Mouse (Mus musculus): ENCODE data around the gene Mapk8ip3. TPM values are rescaled to one million over a fixed set of nuclear protein-coding genes. Genes with fewer than 3 reads are reported as not detected.

The Mapk8ip3 gene
- polyA plus RNA-seq, 1 experiment, result 363 TPM

- WGBS, result 56% methylated on average over 4 of the region's 4 CpGs
- TF ChIP-seq CTCF (IDR thresholded peaks at IDR 0.05; ENCODE audit: borderline replicate concordance, insufficient read depth, low read depth, low read length) (no peak), POLR2A (IDR thresholded peaks at IDR 0.05; ENCODE audit: borderline replicate concordance, insufficient read depth, low read length) (no peak)
- Histone ChIP-seq H3K27me3 (ENCODE audit: control insufficient read depth, insufficient read depth, low read length) (no peaks in the 10 kb centered on the region), H3K4me3 (replicated peaks; ENCODE audit: insufficient read depth, low read depth, low read length) (peak overlapping the region; percentile 87), H3K27ac (ENCODE audit: insufficient read depth, low read length) (no peak overlapping the region), H3K4me1 (ENCODE audit: control insufficient read depth, insufficient read depth, low read length) (peaks cover 28% of the 10 kb centered on the region)
- peak in 1 of 2 experiments; percentile 31 for DNase-seq
These were observed 38.5 kb downstream of the Mapk8ip3 start for GRCm38 (mm10) chr17:24898041-24898854.

- no peak overlapping the region for H3K27ac ChIP-seq (ENCODE audit: insufficient read depth, low read length)
- no peaks in the 10 kb centered on the region for H3K27me3 ChIP-seq (ENCODE audit: control insufficient read depth, insufficient read depth, low read length)
- 25% methylated on average over 4 of the region's 4 CpGs for WGBS
- H3K4me1 ChIP-seq (ENCODE audit: control insufficient read depth, insufficient read depth, low read length), result peaks cover 35% of the 10 kb centered on the region
- TF ChIP-seq CTCF (IDR thresholded peaks at IDR 0.05; ENCODE audit: borderline replicate concordance, insufficient read depth, low read depth, low read length), result no peak
- no peak for TF ChIP-seq POLR2A (IDR thresholded peaks at IDR 0.05; ENCODE audit: borderline replicate concordance, insufficient read depth, low read length)
- peak in 1 of 2 experiments; percentile 27 for DNase-seq
- peak overlapping the region; percentile 87 for H3K4me3 ChIP-seq (replicated peaks; ENCODE audit: insufficient read depth, low read depth, low read length)
These were observed 39.2 kb downstream of the Mapk8ip3 start for GRCm38 (mm10) chr17:24897600-24897999.

GRCm38 (mm10) chr17:24896993-24897269 lies 39.8 kb downstream of the Mapk8ip3 start:
- Histone ChIP-seq H3K27ac (ENCODE audit: insufficient read depth, low read length) (peak overlapping the region; percentile 38; the same call in 1 of the 2 replicates), H3K4me1 (ENCODE audit: control insufficient read depth, insufficient read depth, low read length) (peaks cover 41% of the 10 kb centered on the region), H3K27me3 (ENCODE audit: control insufficient read depth, insufficient read depth, low read length) (no peaks in the 10 kb centered on the region), H3K4me3 (replicated peaks; ENCODE audit: insufficient read depth, low read depth, low read length) (peak overlapping the region; percentile 87)
- WGBS, result 8% methylated on average over 11 of the region's 11 CpGs
- peak in 1 of 2 experiments; percentile 32 for DNase-seq
- TF ChIP-seq POLR2A (IDR thresholded peaks at IDR 0.05; ENCODE audit: borderline replicate concordance, insufficient read depth, low read length), result no peak
- TF ChIP-seq CTCF (IDR thresholded peaks at IDR 0.05; ENCODE audit: borderline replicate concordance, insufficient read depth, low read depth, low read length), result no peak

- peak within 1 kb of the TSS; percentile 87 for H3K4me3 ChIP-seq (replicated peaks; ENCODE audit: insufficient read depth, low read depth, low read length)
- peak within 1 kb of the TSS; percentile 61 for H3K27ac ChIP-seq (ENCODE audit: insufficient read depth, low read length)
- peak; percentile 79 to 81 for DNase-seq
- whole genome bisulfite sequencing, result under 1% methylated on average over 50 of the region's 50 CpGs
- peaks cover 47% of the 10 kb centered on the region for H3K4me1 ChIP-seq (ENCODE audit: control insufficient read depth, insufficient read depth, low read length)
- H3K27me3 ChIP-seq (ENCODE audit: control insufficient read depth, insufficient read depth, low read length), result no peaks in the 10 kb centered on the region
- TF ChIP-seq CTCF (IDR thresholded peaks at IDR 0.05; ENCODE audit: borderline replicate concordance, insufficient read depth, low read depth, low read length) (peak; percentile 25; the same call in 1 of the 2 replicates), POLR2A (IDR thresholded peaks at IDR 0.05; ENCODE audit: borderline replicate concordance, insufficient read depth, low read length) (peak; percentile 42; the same call in 1 of the 2 replicates)
These were observed 40.4 kb downstream of the Mapk8ip3 start, which contains the start of gene Nme3 for GRCm38 (mm10) chr17:24896241-24896992. TSS of gene Nme3 (plus strand) at chr17:24896500.

- H3K4me1 ChIP-seq (ENCODE audit: control insufficient read depth, insufficient read depth, low read length), result peaks cover 54% of the 10 kb centered on the region
These were observed 41.1 kb downstream of the Mapk8ip3 start for GRCm38 (mm10) chr17:24895571-24896240.

GRCm38 (mm10) chr17:24894995-24895547 lies 41.7 kb downstream of the Mapk8ip3 start, which contains the start of the genes Eme2 and Mrps34:
TSS of gene Eme2 (minus strand) at chr17:24895087.
TSS of gene Mrps34 (plus strand) at chr17:24895116.
- no peaks in the 10 kb centered on the region for H3K27me3 ChIP-seq (ENCODE audit: control insufficient read depth, insufficient read depth, low read length)
- TF ChIP-seq CTCF (IDR thresholded peaks at IDR 0.05; ENCODE audit: borderline replicate concordance, insufficient read depth, low read depth, low read length) (no peak), POLR2A (IDR thresholded peaks at IDR 0.05; ENCODE audit: borderline replicate concordance, insufficient read depth, low read length) (peak; percentile 69; the same call in 1 of the 2 replicates)

More at GRCm38 (mm10) chr17:24895571-24896240, 41.1 kb downstream of the Mapk8ip3 start:
- 2% methylated on average over 23 of the region's 23 CpGs for WGBS
- Histone ChIP-seq H3K4me3 (replicated peaks; ENCODE audit: insufficient read depth, low read depth, low read length) (peak overlapping the region; percentile 87), H3K27me3 (ENCODE audit: control insufficient read depth, insufficient read depth, low read length) (no peaks in the 10 kb centered on the region), H3K27ac (ENCODE audit: insufficient read depth, low read length) (peak overlapping the region; percentile 61; the same call in 1 of the 2 replicates)
- no peak for DNase-seq
- TF ChIP-seq POLR2A (IDR thresholded peaks at IDR 0.05; ENCODE audit: borderline replicate concordance, insufficient read depth, low read length) (no peak), CTCF (IDR thresholded peaks at IDR 0.05; ENCODE audit: borderline replicate concordance, insufficient read depth, low read depth, low read length) (no peak)

More at GRCm38 (mm10) chr17:24894995-24895547, 41.7 kb downstream of the Mapk8ip3 start, which contains the start of the genes Eme2 and Mrps34:
- Histone ChIP-seq H3K4me1 (ENCODE audit: control insufficient read depth, insufficient read depth, low read length) (peaks cover 60% of the 10 kb centered on the region), H3K27ac (ENCODE audit: insufficient read depth, low read length) (peak within 1 kb of the TSS; percentile 67), H3K4me3 (replicated peaks; ENCODE audit: insufficient read depth, low read depth, low read length) (peak within 1 kb of the TSS; percentile 87)
- under 1% methylated on average over 62 of the region's 62 CpGs for WGBS
- DNase-seq, result peak; percentile 87 to 89

All from cerebellum, adult 2 months (tissue).